Mouse (Mus musculus): ENCODE data around the gene Ywhag. TPM values are rescaled to one million over a fixed set of nuclear protein-coding genes. Genes with fewer than 3 reads are reported as not detected.

The Ywhag gene
- polyA plus RNA-seq, 1 experiment from 2014 or later: 410 TPM

DNA sequence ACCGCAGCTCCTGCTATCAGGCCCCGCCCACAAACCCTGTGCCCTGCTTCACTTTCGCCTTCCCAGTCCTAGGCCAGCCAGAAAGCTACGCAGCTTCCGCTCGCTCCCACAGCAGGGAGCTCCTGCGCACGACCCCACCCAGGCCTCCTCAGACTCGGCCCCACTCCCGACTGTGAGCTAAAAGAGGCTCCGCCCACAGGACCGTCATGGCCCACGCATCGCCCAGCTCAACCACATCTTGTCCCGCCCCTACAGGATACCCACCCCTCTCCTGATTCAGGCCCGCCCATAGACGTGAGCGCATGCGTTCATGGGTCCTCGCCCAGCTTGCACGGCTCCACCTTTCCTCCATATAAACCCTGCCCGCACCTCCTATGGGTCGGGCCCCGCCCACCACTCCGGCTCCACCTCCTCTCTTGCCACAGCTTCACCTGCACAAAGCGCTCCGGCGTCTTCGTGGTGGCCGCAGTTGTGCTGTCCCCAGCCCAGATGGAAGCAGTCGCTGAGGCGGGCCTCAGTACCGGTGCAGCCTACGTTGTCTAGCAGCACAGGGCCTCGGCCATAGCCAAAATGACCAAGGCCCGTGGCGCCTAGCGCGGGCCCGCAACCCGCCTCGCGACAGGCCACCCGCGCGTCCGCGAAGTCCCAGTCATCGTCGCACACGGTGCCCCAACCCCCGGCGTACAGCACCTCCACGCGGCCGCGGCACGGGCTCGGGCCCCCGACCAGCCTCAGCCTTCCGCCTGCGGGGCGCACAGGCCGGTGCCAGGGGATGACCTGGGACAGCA lies 28.3 kb upstream of the Ywhag start:
- Histone ChIP-seq H3K9me3 (no peaks in the 10 kb centered on the region), H3K27ac (peak overlapping the region; percentile 95), H3K4me3 (replicated peaks) (peak overlapping the region; percentile 59), H3K36me3 (replicated peaks) (no peaks in the 10 kb centered on the region), H3K27me3 (peaks cover 12% of the 10 kb centered on the region), H3K4me2 (peak overlapping the region; percentile 83), H3K4me1 (peaks cover 17% of the 10 kb centered on the region), H3K9ac (peak overlapping the region; percentile 88)
- WGBS: 1% methylated on average over 63 of the region's 64 CpGs
- peak; percentile 96 for ATAC-seq (ENCODE audit: low FRiP score)

DNA sequence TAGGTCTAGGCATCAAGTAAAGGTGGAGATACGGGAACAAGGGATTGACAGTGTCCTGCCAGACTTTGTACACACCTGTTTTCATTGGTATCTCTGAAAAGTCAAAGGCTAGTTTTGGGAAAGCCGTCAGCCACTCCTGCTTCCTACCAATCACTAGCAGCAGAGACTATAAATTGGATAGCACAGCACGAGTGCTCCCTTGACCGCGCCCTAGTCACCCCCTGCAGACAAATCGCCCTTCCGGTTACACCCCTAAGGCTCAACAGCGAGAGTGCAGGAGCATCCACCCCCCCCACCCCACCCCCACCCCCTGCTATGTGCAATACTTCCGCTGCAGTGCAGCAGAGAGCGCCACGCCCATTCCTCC lies 27.7 kb upstream of the Ywhag start:
- peaks cover 12% of the 10 kb centered on the region for H3K27me3 ChIP-seq
- ATAC-seq (ENCODE audit: low FRiP score): no peak
- WGBS: 1% methylated on average over 11 of the region's 11 CpGs

DNA sequence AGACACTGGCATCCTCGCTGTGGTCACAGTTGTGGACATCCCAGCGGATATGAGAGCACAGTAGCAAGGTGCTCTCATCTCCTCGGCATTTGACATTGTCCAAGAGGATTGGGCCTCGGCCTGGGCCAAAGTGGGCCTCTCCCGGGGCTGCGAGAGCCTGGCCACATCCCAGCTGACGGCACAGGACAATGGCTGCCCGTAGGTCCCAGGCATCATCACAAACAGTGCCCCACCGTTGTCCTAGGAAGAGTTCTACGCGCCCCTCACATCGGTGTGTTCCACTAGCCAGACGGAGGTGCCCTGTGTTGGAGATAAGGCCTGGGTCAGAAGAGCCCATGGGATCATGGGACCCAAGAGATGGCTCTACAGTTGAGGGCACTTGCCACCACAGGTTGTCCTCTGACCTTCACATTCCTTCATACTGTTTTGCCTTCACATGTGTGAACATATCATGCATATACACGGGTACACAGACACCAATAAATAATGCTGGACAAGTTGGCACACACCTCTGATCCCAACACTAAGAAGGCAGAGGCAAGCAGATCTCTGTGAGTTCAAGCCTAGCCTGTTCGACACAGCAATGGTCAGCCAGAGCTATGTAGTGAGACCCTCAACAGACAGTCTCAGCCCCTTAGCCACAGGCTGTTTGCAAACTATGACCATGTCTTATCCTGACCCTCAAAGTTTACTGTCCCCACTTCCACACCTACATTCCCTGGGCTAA lies 26.7 kb upstream of the Ywhag start:
- no peak for ATAC-seq (ENCODE audit: low FRiP score)
- WGBS: 96% methylated on average over 15 of the region's 15 CpGs
- H3K9me3 ChIP-seq: no peaks in the 10 kb centered on the region
- H3K27me3 ChIP-seq: peaks cover 12% of the 10 kb centered on the region
- no peak overlapping the region for H3K4me2 ChIP-seq
- no peak overlapping the region for H3K9ac ChIP-seq
- peaks cover 21% of the 10 kb centered on the region for H3K4me1 ChIP-seq
- H3K27ac ChIP-seq: peak overlapping the region; percentile 95; the same call in 1 of the 2 replicates
- H3K4me3 ChIP-seq (replicated peaks): no peak overlapping the region
- H3K36me3 ChIP-seq (replicated peaks): no peaks in the 10 kb centered on the region

More for the DNA sequence above, 27.7 kb upstream of the Ywhag start:
- H3K4me1 ChIP-seq: peaks cover 18% of the 10 kb centered on the region
- H3K36me3 ChIP-seq (replicated peaks): no peaks in the 10 kb centered on the region
- no peaks in the 10 kb centered on the region for H3K9me3 ChIP-seq
- H3K4me2 ChIP-seq: peak overlapping the region; percentile 83
- peak overlapping the region; percentile 95 for H3K27ac ChIP-seq
- H3K9ac ChIP-seq: peak overlapping the region; percentile 30; the same call in 1 of the 2 replicates
- H3K4me3 ChIP-seq (replicated peaks): peak overlapping the region; percentile 59

DNA sequence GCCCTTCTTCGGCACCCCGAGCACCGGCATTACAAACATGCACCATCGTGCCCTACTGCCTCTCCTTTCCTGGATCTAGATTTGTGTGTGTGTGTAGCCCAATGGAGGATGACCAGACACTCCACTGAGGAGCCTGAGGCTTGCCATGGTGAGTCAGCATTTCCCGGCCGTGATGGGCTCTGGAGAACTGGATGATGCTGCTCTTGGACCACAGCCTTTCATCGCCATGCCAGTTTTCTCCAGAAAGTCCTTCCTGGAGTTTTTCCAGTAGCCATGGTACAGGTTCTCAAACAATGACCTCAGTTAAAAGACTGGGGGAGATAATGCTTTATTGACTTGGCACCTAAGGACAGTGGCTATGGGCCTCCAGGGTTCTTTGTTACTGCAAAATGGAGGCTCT lies 25.5 kb upstream of the Ywhag start:
- Histone ChIP-seq H3K27me3 (peaks cover 6% of the 10 kb centered on the region; the same call in 1 of the 2 replicates), H3K9ac (no peak overlapping the region), H3K36me3 (replicated peaks) (no peaks in the 10 kb centered on the region), H3K9me3 (no peaks in the 10 kb centered on the region), H3K4me1 (peaks cover 17% of the 10 kb centered on the region), H3K4me3 (replicated peaks) (no peak overlapping the region), H3K27ac (no peak overlapping the region), H3K4me2 (no peak overlapping the region)
- no peak for ATAC-seq (ENCODE audit: low FRiP score)
- 88% methylated on average over 7 of the region's 7 CpGs for WGBS

DNA sequence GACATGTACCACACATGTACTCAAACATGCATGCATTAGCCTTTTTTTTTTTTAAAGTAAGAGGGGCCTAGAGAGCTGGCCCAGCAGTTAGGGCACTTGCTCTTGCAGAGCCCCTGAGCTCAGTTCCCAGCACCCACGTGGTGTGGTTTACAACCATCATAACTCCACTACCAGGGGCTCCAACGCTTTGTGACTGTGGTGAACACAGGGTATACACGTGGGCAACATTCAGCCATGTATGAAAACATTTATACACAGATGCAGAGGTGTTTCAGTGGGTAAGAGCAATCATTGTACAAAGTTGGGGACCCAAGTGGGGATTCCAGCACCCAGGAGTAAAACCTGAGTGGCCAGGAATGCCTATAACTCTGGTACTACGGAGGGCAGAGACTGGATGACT lies 24.0 kb upstream of the Ywhag start:
- no peak for ATAC-seq (ENCODE audit: low FRiP score)
- Histone ChIP-seq H3K9me3 (no peaks in the 10 kb centered on the region), H3K4me2 (no peak overlapping the region), H3K36me3 (replicated peaks) (no peaks in the 10 kb centered on the region), H3K27me3 (no peaks in the 10 kb centered on the region), H3K9ac (no peak overlapping the region), H3K4me1 (peaks cover 17% of the 10 kb centered on the region), H3K4me3 (replicated peaks) (no peak overlapping the region), H3K27ac (no peak overlapping the region)
- WGBS: 79% methylated on average over 4 of the region's 4 CpGs

DNA sequence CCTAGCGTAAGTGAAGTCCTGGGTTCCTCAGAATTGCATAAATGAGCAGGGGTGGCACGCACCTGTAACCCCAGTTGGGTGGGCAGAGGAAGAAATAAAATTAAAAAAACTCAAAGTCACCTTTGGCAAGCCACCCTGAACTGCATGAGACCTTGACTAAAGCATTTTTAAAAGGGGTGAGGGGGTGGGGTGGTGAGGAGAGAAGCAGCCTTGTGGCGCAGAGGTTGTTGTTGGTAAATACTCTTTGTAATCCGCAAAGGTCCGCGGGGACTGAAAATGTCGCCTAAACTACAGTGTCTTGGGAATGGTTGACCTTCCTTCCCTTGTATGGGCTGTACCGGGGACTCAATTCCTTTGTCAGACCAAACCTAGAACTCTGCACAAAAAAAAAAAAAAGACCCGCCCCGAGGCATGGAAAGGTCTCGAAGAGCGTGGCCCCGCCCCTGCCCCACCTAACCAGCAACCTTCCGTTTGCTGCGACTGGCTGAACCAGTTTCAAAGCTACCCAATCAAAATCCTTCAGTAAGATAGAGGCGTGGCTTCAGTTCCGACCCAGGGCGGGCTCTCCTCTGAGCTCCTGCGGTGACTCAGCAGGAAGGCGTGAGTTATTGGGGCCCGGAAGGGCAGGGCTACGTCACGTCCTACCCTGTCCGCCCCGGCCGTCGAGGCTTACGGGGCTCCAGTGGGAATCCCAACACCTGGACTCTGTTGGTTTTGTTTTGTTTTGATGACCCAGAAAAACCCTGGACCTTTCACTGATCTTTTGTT lies 23.0 kb upstream of the Ywhag start:
- Histone ChIP-seq H3K27ac (peak overlapping the region; percentile 82), H3K27me3 (no peaks in the 10 kb centered on the region), H3K4me1 (peaks cover 11% of the 10 kb centered on the region), H3K4me2 (peak overlapping the region; percentile 51), H3K9ac (no peak overlapping the region), H3K4me3 (replicated peaks) (peak overlapping the region; percentile 23), H3K9me3 (no peaks in the 10 kb centered on the region), H3K36me3 (replicated peaks) (no peaks in the 10 kb centered on the region)
- WGBS: 7% methylated on average over 28 of the region's 28 CpGs
- ATAC-seq (ENCODE audit: low FRiP score): peak; percentile 83

DNA sequence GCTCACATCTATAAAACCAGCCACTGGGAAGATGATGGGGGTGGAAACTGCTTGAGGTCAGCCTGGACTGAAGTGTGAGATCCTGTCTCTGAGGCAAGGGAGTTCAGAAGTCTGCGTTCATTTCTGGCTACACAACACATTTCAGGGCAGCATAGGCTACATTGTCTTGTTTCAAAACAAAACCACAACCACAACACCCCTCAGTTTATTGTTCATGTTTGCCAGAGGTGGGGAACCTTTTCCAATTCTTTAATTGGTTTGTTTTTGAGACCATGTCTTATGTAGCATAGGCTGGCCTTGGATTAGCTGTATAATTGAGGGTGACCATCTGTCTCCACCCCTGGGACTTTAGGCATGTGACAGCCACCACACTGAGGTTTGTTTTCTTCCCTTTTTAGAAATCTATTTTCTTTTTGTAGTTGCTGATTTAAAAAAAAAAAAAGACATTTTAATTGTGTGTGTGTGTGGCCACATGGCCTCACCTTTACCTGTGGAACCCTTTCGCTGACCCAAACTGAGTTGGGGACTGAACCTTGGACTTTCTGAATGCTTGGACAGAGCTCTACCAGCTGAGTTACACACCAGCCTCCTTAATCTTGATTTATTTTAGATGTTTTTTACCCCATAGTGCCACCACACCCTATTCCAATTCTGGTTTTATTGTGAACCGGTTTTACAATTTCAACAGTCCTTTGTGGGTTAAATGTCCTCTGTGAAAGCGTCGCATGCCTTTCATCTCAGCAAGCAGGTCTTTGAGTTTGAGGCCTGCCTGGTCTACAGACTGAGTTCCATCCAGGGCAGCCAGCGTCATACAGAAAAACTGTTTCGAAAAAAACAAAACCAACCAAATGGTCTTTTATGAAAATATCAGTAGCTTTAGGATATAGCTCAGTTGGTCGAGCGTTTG lies 22.1 kb upstream of the Ywhag start:
- 89% methylated on average over 9 of the region's 9 CpGs for WGBS
- Histone ChIP-seq H3K9ac (no peak overlapping the region), H3K36me3 (replicated peaks) (no peaks in the 10 kb centered on the region), H3K27ac (peak overlapping the region; percentile 82), H3K4me2 (peak overlapping the region; percentile 51), H3K4me3 (replicated peaks) (no peak overlapping the region), H3K4me1 (peaks cover 7% of the 10 kb centered on the region), H3K9me3 (no peaks in the 10 kb centered on the region), H3K27me3 (no peaks in the 10 kb centered on the region)
- ATAC-seq (ENCODE audit: low FRiP score): no peak

DNA sequence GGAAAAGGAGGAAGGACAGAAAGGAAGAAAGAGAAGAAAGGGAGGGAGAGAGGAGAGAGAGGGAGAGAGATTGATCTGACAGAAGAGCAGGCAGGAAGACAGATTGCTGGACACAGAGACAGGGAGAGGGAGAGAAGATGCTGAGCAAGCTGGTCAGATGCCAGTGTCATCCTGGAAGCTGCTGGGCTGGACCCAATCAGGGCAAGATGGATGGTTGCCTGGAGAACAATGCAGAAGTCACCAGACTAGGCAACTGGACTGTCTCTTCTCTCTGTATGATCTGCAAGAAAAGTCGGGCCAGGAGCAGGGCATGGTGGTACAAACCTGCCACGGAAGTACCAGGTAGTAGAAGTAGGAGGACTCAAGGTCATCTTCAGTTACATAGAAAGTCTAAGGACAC lies 18.4 kb upstream of the Ywhag start:
- 96% methylated on average over 2 of the region's 2 CpGs for WGBS
- no peaks in the 10 kb centered on the region for H3K36me3 ChIP-seq (replicated peaks)
- no peak overlapping the region for H3K27ac ChIP-seq
- H3K9me3 ChIP-seq: no peaks in the 10 kb centered on the region
- no peak for ATAC-seq (ENCODE audit: low FRiP score)
- H3K4me2 ChIP-seq: no peak overlapping the region
- H3K4me1 ChIP-seq: peaks cover 5% of the 10 kb centered on the region; the same call in 1 of the 2 replicates
- no peak overlapping the region for H3K4me3 ChIP-seq (replicated peaks)
- H3K9ac ChIP-seq: no peak overlapping the region
- H3K27me3 ChIP-seq: 0 out of 2 replicates have a peak, but pooled peaks cover 4% of the 10 kb centered on the region

DNA sequence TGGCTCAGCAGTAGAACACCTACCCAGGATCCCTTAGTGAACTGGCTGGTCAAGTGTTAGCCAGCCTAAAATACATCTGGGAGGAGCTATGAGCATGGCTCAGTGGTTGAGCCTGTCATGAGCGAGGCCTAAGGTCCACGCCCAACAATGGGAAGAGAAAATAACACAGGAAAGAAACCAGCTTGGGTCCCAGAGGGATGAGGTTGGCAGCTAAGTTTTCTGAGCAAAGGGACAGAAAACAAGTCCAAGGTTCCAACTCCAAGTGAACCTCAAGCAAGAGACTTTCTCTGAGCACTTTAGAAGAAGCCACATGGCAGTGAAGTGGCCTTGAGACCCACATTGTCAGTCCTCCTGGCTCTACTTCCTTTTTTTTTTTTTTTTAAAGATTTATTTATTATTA lies 17.2 kb upstream of the Ywhag start:
- no peaks in the 10 kb centered on the region for H3K9me3 ChIP-seq
- H3K4me3 ChIP-seq (replicated peaks): no peak overlapping the region
- H3K36me3 ChIP-seq (replicated peaks): no peaks in the 10 kb centered on the region
- H3K27ac ChIP-seq: no peak overlapping the region
- H3K27me3 ChIP-seq: 0 out of 2 replicates have a peak, but pooled peaks cover 4% of the 10 kb centered on the region
- no peaks in the 10 kb centered on the region for H3K4me1 ChIP-seq
- WGBS: 90% methylated on average over 2 of the region's 2 CpGs
- H3K4me2 ChIP-seq: no peak overlapping the region
- H3K9ac ChIP-seq: no peak overlapping the region
- no peak for ATAC-seq (ENCODE audit: low FRiP score)

DNA sequence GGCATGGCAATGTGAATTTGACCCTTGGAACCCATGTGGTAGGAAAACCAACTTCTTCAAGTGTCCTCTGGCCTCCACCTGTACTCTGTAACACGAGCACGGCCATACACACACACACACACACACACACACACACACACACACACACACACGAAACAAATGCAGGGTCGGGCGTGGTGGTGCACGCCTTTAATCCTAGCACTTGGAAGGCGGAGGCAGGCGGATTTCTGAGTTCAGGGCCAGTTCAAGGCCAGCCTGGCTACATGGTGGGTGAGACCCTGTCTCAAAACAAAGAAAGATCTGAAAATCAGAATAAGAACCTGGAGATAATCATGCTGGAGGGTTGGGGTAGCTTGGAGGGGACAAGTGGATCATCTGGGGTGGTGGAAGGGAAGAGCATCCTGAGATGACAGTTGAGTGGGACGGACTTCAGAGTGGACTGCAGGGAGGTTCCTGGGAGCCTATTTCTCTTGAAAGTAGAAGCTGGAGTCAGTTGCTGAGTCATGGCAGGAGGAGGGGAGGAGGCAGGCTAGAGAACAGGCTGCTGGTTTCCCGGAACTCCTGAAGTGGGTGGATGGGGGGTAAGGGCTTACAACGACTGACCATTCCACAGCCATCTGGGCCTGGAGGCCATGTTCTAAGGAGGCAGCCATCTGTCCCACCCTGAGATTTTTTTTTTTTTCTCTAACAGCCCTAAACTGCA lies 16.4 kb upstream of the Ywhag start:
- Histone ChIP-seq H3K9me3 (no peaks in the 10 kb centered on the region), H3K27me3 (0 out of 2 replicates have a peak, but pooled peaks cover 4% of the 10 kb centered on the region), H3K27ac (no peak overlapping the region; the same call in 1 of the 2 replicates), H3K9ac (no peak overlapping the region), H3K4me1 (peaks cover 6% of the 10 kb centered on the region), H3K4me3 (replicated peaks) (no peak overlapping the region), H3K36me3 (replicated peaks) (no peaks in the 10 kb centered on the region), H3K4me2 (no peak overlapping the region)
- 86% methylated on average over 11 of the region's 11 CpGs for whole genome bisulfite sequencing
- ATAC-seq (ENCODE audit: low FRiP score): no peak

DNA sequence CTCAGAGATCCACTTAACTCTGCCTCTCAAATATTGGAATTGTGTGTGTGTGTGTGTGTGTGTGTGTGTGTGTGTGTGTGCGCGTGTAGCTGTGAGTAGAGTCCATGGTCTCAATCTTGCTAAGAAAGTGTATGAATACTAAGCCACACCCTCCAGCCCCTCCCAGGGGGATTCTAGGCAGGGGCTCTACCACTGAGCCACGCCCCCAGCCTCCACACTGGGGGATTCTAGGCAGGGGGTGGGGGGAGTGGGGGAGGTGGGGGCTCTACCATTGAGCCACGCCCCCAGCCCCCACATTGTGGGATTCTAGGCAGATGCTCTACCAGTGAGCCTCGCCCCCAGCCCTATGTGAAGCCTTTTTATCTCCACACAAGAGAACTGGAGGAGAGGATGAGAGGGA lies 12.2 kb upstream of the Ywhag start:
- Histone ChIP-seq H3K36me3 (replicated peaks) (no peaks in the 10 kb centered on the region), H3K4me1 (peaks cover 9% of the 10 kb centered on the region), H3K4me3 (replicated peaks) (no peak overlapping the region), H3K9me3 (no peaks in the 10 kb centered on the region), H3K4me2 (no peak overlapping the region), H3K27ac (no peak overlapping the region; the same call in 1 of the 2 replicates), H3K9ac (no peak overlapping the region), H3K27me3 (0 out of 2 replicates have a peak, but pooled peaks cover 4% of the 10 kb centered on the region)
- 66% methylated on average over 5 of the region's 5 CpGs for WGBS
- ATAC-seq (ENCODE audit: low FRiP score): no peak

All from forebrain, embryonic 12.5 days (tissue).